Mouse (Mus musculus) midbrain, embryonic 16.5 days (tissue): ENCODE results near the gene Prm1. TPM values are rescaled to one million over a fixed set of nuclear protein-coding genes. Genes with fewer than 3 reads are reported as not detected.

Source experiments
- ATAC-seq: fragments of 200-750 bp; cut with Nextera tagmentation; 2 replicates; pipeline ENCODE4 v1.8.0; 2017; ENCODE audit warnings: moderate TSS enrichment
- H3K27ac ChIP-seq: fragments of 300-500 bp; sonication (generic); 2 replicates; pipeline ENCODE4 v1.5.1; 2014; ENCODE audit warnings: mild to moderate bottlenecking, low read length, mixed read lengths
- H3K27me3 ChIP-seq: fragments of 300-500 bp; sonication (generic); 2 replicates; pipeline ENCODE4 v1.6.1; 2014; ENCODE audit warnings: low read depth, low read length, mixed read lengths; ENCODE audit not compliant: control insufficient read depth, insufficient read depth
- H3K36me3 ChIP-seq: fragments of 300-500 bp; sonication (generic); 2 replicates; pipeline ENCODE4 v1.6.1; 2014; ENCODE audit warnings: mild to moderate bottlenecking, low read length, moderate library complexity, mixed read lengths; ENCODE audit not compliant: control insufficient read depth, insufficient read depth
- H3K4me1 ChIP-seq: fragments of 300-500 bp; sonication (generic); 2 replicates; pipeline ENCODE4 v1.6.1; 2014; ENCODE audit warnings: mild to moderate bottlenecking, low read length, mixed read lengths; ENCODE audit not compliant: control insufficient read depth, insufficient read depth
- H3K4me2 ChIP-seq: fragments of 300-500 bp; sonication (generic); 2 replicates; pipeline ENCODE4 v1.6.1; 2014; ENCODE audit warnings: mild to moderate bottlenecking, low read length, mixed read lengths
- H3K4me3 ChIP-seq: fragments of 300-500 bp; sonication (generic); 2 replicates; pipeline ENCODE4 v1.5.1; 2014; ENCODE audit warnings: low read depth, mild to moderate bottlenecking, low read length, moderate library complexity, mixed read lengths
- H3K9ac ChIP-seq: fragments of 300-500 bp; sonication (generic); 2 replicates; pipeline ENCODE4 v1.6.1; 2014; ENCODE audit warnings: low read depth, low read length, mixed read lengths
- H3K9me3 ChIP-seq: fragments of 300-500 bp; sonication (generic); replicated peaks from 2 replicates; pipeline ENCODE4 v1.6.1; 2014; ENCODE audit warnings: mild to moderate bottlenecking, low read length, mixed read lengths; ENCODE audit not compliant: control insufficient read depth, poor library complexity, severe bottlenecking
- WGBS: fragments of 180-500 bp; shearing (Covaris S2); extraction: QIAGEN DNeasy Blood & Tissue Kit; methylation state at CpG from one replicate; pipeline ENCODE4 v1.1.7; 2014; 5-methylcytosine and 5-hydroxymethylcytosine counted together
- polyA plus RNA-seq: library from polyadenylated mRNA; unstranded; fragments of >200 nt; fragmentation: Nextera tagmentation; extraction: Ambion mirVana; gene quantifications from 2 replicates; pipeline ENCODE4 v1.2.1, GENCODE M21; 2015

The Prm1 gene
- polyA plus RNA-seq, 1 experiment from 2014 or later: 0.46 TPM

- H3K36me3 ChIP-seq: no peaks in the 10 kb centered on the region
- no peaks in the 10 kb centered on the region for H3K9me3 ChIP-seq
- no peak overlapping the region for H3K9ac ChIP-seq
- H3K4me2 ChIP-seq: no peak overlapping the region
- H3K4me1 ChIP-seq: no peaks in the 10 kb centered on the region
- no peak overlapping the region for H3K4me3 ChIP-seq
- 42% methylated on average over 4 of the region's 4 CpGs for WGBS
- ATAC-seq: no peak
- H3K27me3 ChIP-seq: no peaks in the 10 kb centered on the region
- no peak overlapping the region for H3K27ac ChIP-seq
These were observed 38.5 kb downstream of the Prm1 start for GRCm38 (mm10) chr16:10767158-10767557.

DNA sequence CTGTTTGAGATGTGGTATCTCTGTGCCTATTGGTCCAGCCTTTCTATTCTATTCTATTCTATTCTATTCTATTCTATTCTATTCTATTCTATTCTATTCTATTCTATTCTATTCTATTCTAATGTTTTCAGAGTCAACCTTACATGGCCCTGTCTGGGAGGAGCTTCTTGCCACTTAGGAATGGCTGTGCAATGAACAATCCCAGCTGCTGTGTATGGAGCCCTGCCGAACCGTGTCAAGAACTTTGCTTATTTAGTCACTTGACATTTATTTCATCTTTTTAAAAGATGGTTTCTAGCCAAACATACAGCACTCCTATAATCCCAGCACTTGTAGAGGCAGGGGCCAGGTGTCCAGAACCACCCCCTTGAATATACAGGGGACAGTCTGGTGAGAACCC is 41.3 kb downstream of the Prm1 start:
- H3K36me3 ChIP-seq: no peaks in the 10 kb centered on the region
- no peak overlapping the region for H3K27ac ChIP-seq
- no peak overlapping the region for H3K9ac ChIP-seq
- H3K4me1 ChIP-seq: no peaks in the 10 kb centered on the region
- H3K9me3 ChIP-seq: no peaks in the 10 kb centered on the region
- no peak overlapping the region for H3K4me3 ChIP-seq
- no peak for ATAC-seq
- H3K4me2 ChIP-seq: no peak overlapping the region
- H3K27me3 ChIP-seq: no peaks in the 10 kb centered on the region
- 65% methylated on average over 2 of the region's 2 CpGs for WGBS

DNA sequence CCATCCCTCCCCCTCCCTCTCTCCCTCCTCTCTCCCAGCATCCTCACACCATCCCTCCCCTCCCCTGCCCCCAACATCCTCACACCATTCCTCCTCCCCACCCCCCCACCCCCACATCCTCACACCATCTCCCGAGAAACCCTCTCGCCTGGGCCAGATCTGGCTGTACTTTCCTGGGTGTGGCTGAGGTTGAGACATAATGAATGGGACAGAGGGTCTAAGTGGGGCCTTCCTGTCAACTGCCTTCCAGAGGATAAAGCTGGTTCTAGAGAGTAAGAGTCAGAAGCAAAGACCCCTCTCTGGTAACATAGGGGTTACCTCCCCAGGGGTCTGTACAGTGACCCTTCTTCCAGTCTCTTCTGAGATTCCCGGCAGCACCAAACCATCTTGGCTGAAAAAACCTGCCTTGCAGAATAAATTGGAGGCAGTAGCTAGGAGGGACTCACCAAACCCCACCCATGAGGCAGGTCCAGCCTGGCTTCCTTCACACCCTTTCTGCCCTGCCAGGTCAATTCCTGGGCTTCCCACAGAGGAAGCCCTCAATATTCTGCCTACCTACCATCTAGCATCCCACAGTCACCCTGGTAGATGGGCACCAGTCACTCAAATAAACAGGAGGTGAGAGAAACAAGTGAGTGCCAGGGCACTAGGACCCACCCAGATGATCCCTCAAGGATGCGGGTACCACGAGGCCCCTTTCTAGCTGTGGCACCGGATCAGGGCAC is 41.9 kb downstream of the Prm1 start:
- no peaks in the 10 kb centered on the region for H3K27me3 ChIP-seq
- 76% methylated on average over 6 of the region's 6 CpGs for WGBS
- no peaks in the 10 kb centered on the region for H3K36me3 ChIP-seq
- no peaks in the 10 kb centered on the region for H3K4me1 ChIP-seq
- ATAC-seq: no peak
- H3K9me3 ChIP-seq: no peaks in the 10 kb centered on the region
- no peak overlapping the region for H3K9ac ChIP-seq
- H3K4me3 ChIP-seq: no peak overlapping the region
- H3K4me2 ChIP-seq: no peak overlapping the region
- no peak overlapping the region for H3K27ac ChIP-seq

DNA sequence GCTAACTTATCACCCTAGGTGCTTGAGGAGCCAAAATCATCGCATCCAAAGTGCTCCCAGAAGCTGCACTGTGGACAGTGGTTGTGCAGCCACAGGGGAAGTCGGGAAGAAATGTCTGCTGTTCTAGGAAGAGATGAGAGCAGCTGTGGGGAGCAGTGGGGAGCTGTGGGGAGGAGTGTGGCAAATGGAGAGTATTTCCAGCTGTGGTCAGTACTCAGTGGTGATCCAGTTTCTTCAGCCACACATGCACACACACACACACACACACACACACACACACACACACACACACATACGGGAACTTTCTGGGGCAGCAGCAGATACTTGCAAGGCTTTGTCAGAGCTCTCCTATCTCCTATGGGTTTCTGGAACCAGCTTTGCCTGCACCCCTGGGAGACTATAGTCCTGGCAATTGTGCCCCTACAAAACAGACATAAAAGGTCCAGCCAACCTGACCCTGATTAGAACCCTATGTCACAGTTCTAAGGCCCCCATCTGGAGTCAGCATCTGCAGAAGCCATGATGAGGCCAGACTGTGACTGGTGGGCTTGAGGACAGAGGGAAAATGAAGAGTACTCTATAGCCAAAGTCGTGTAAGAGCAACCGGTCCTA is 43.0 kb downstream of the Prm1 start:
- Histone ChIP-seq H3K27me3 (no peaks in the 10 kb centered on the region), H3K4me2 (no peak overlapping the region), H3K9ac (no peak overlapping the region), H3K4me1 (no peaks in the 10 kb centered on the region), H3K9me3 (no peaks in the 10 kb centered on the region), H3K27ac (no peak overlapping the region), H3K36me3 (no peaks in the 10 kb centered on the region), H3K4me3 (no peak overlapping the region)
- 77% methylated on average over 5 of the region's 5 CpGs for WGBS
- ATAC-seq: no peak

- no peak for ATAC-seq
- no peaks in the 10 kb centered on the region for H3K4me1 ChIP-seq
- no peak overlapping the region for H3K27ac ChIP-seq
- WGBS: 76% methylated on average over 8 of the region's 8 CpGs
- no peaks in the 10 kb centered on the region for H3K9me3 ChIP-seq
- H3K4me2 ChIP-seq: no peak overlapping the region
- H3K4me3 ChIP-seq: no peak overlapping the region
- H3K36me3 ChIP-seq: no peaks in the 10 kb centered on the region
- H3K27me3 ChIP-seq: no peaks in the 10 kb centered on the region
- H3K9ac ChIP-seq: no peak overlapping the region
These were observed 44.5 kb downstream of the Prm1 start for GRCm38 (mm10) chr16:10761182-10761581.

GRCm38 (mm10) chr16:10756168-10756567 is 49.5 kb downstream of the Prm1 start:
- WGBS: 75% methylated on average over 6 of the region's 6 CpGs
- Histone ChIP-seq H3K9ac (no peak overlapping the region), H3K4me1 (no peaks in the 10 kb centered on the region), H3K4me2 (no peak overlapping the region), H3K9me3 (no peaks in the 10 kb centered on the region), H3K36me3 (no peaks in the 10 kb centered on the region), H3K27ac (no peak overlapping the region), H3K4me3 (no peak overlapping the region), H3K27me3 (no peaks in the 10 kb centered on the region)
- ATAC-seq: no peak

- no peaks in the 10 kb centered on the region for H3K4me1 ChIP-seq
- H3K4me2 ChIP-seq: no peak overlapping the region
- H3K9ac ChIP-seq: no peak overlapping the region
- H3K9me3 ChIP-seq: no peaks in the 10 kb centered on the region
- 93% methylated on average over 3 of the region's 3 CpGs for WGBS
- no peaks in the 10 kb centered on the region for H3K36me3 ChIP-seq
- H3K27me3 ChIP-seq: no peaks in the 10 kb centered on the region
- no peak for ATAC-seq
- no peak overlapping the region for H3K4me3 ChIP-seq
- no peak overlapping the region for H3K27ac ChIP-seq
These were observed 50.9 kb downstream of the Prm1 start for GRCm38 (mm10) chr16:10754521-10755296.

- no peak for ATAC-seq
- H3K27me3 ChIP-seq: no peaks in the 10 kb centered on the region
- H3K36me3 ChIP-seq: no peaks in the 10 kb centered on the region
- H3K4me2 ChIP-seq: no peak overlapping the region
- no peak overlapping the region for H3K27ac ChIP-seq
- no peaks in the 10 kb centered on the region for H3K4me1 ChIP-seq
- 62% methylated on average over 7 of the region's 7 CpGs for WGBS
- H3K9ac ChIP-seq: no peak overlapping the region
- H3K9me3 ChIP-seq: no peaks in the 10 kb centered on the region
- H3K4me3 ChIP-seq: no peak overlapping the region
These were observed 55.8 kb downstream of the Prm1 start for GRCm38 (mm10) chr16:10749824-10750223.

- Histone ChIP-seq H3K4me3 (no peak overlapping the region), H3K36me3 (no peaks in the 10 kb centered on the region), H3K9me3 (no peaks in the 10 kb centered on the region), H3K4me1 (no peaks in the 10 kb centered on the region), H3K27ac (no peak overlapping the region), H3K9ac (no peak overlapping the region), H3K27me3 (no peaks in the 10 kb centered on the region), H3K4me2 (no peak overlapping the region)
- 0 out of 2 replicates have a peak, but pooled peaks have one; percentile 17 for ATAC-seq
- 77% methylated on average over 7 of the region's 7 CpGs for WGBS
These were observed 56.4 kb downstream of the Prm1 start for GRCm38 (mm10) chr16:10749226-10749625.
